Mouse (Mus musculus) midbrain, embryonic 16.5 days (tissue): ENCODE measurements around the gene Cnnm3. TPM values are rescaled to one million over a fixed set of nuclear protein-coding genes. Genes with fewer than 3 reads are reported as not detected.

Experiments
- ATAC-seq: fragments of 200-750 bp; cut with Nextera tagmentation; 2 replicates; pipeline ENCODE4 v1.8.0; 2017; ENCODE audit warnings: moderate TSS enrichment
- H3K27ac ChIP-seq: fragments of 300-500 bp; sonication (generic); 2 replicates; pipeline ENCODE4 v1.5.1; 2014; ENCODE audit warnings: mild to moderate bottlenecking, low read length, mixed read lengths
- H3K27me3 ChIP-seq: fragments of 300-500 bp; sonication (generic); 2 replicates; pipeline ENCODE4 v1.6.1; 2014; ENCODE audit warnings: low read depth, low read length, mixed read lengths; ENCODE audit not compliant: control insufficient read depth, insufficient read depth
- H3K36me3 ChIP-seq: fragments of 300-500 bp; sonication (generic); 2 replicates; pipeline ENCODE4 v1.6.1; 2014; ENCODE audit warnings: mild to moderate bottlenecking, low read length, moderate library complexity, mixed read lengths; ENCODE audit not compliant: control insufficient read depth, insufficient read depth
- H3K4me1 ChIP-seq: fragments of 300-500 bp; sonication (generic); 2 replicates; pipeline ENCODE4 v1.6.1; 2014; ENCODE audit warnings: mild to moderate bottlenecking, low read length, mixed read lengths; ENCODE audit not compliant: control insufficient read depth, insufficient read depth
- H3K4me2 ChIP-seq: fragments of 300-500 bp; sonication (generic); 2 replicates; pipeline ENCODE4 v1.6.1; 2014; ENCODE audit warnings: mild to moderate bottlenecking, low read length, mixed read lengths
- H3K4me3 ChIP-seq: fragments of 300-500 bp; sonication (generic); 2 replicates; pipeline ENCODE4 v1.5.1; 2014; ENCODE audit warnings: low read depth, mild to moderate bottlenecking, low read length, moderate library complexity, mixed read lengths
- H3K9ac ChIP-seq: fragments of 300-500 bp; sonication (generic); 2 replicates; pipeline ENCODE4 v1.6.1; 2014; ENCODE audit warnings: low read depth, low read length, mixed read lengths
- H3K9me3 ChIP-seq: fragments of 300-500 bp; sonication (generic); replicated peaks from 2 replicates; pipeline ENCODE4 v1.6.1; 2014; ENCODE audit warnings: mild to moderate bottlenecking, low read length, mixed read lengths; ENCODE audit not compliant: control insufficient read depth, poor library complexity, severe bottlenecking
- WGBS: fragments of 180-500 bp; shearing (Covaris S2); extraction: QIAGEN DNeasy Blood & Tissue Kit; methylation state at CpG from one replicate; pipeline ENCODE4 v1.1.7; 2014; 5-methylcytosine and 5-hydroxymethylcytosine counted together
- polyA plus RNA-seq: library from polyadenylated mRNA; unstranded; fragments of >200 nt; fragmentation: Nextera tagmentation; extraction: Ambion mirVana; gene quantifications from 2 replicates; pipeline ENCODE4 v1.2.1, GENCODE M21; 2015

Cnnm3 gene
- polyA plus RNA-seq, 1 experiment from 2014 or later, result 4.2 TPM

DNA sequence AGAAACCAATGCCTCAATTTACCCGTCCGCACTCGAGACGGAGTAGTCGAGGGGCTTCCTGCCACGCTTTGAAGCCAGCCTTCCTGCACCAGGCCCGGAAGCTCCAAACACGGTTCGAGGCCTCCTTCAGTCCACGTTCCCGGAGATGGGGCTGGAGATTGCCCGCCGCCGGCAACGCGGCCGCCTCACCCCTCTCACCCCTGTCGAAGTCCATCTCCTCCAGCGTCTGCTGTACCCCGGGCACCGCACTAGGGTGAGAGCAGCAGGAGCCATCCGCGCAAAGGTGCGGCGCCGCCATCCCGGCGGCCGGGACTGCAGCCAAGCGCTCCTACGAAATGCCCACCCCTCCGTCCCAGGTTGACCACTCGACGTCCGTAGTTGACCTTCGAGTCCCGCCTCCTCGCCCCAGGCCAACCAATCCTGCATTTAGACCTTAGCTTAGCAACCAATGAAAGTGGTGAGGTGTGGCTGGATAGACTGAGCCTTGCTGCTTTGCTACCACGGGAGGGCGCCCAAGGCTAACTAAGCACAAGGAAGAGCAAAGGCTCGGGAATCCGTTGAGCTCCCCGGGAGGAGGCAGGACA lies 35.3 kb downstream of the Cnnm3 start, which contains the start of gene Ankrd39:
Gene Ankrd39, minus strand, starts transcription at position 558 of the 584 bp plus-strand sequence.
- ATAC-seq, result peak; percentile 96
- Histone ChIP-seq H3K4me2 (peak within 1 kb of the TSS; percentile 76), H3K9me3 (no peaks in the 10 kb centered on the region), H3K27ac (peak within 1 kb of the TSS; percentile 81), H3K36me3 (peaks cover 26% of the 10 kb centered on the region), H3K9ac (peak within 1 kb of the TSS; percentile 92), H3K4me3 (peak within 1 kb of the TSS; percentile 69), H3K27me3 (no peaks in the 10 kb centered on the region), H3K4me1 (peaks cover 23% of the 10 kb centered on the region)
- WGBS, result under 1% methylated on average over 43 of the region's 43 CpGs

DNA sequence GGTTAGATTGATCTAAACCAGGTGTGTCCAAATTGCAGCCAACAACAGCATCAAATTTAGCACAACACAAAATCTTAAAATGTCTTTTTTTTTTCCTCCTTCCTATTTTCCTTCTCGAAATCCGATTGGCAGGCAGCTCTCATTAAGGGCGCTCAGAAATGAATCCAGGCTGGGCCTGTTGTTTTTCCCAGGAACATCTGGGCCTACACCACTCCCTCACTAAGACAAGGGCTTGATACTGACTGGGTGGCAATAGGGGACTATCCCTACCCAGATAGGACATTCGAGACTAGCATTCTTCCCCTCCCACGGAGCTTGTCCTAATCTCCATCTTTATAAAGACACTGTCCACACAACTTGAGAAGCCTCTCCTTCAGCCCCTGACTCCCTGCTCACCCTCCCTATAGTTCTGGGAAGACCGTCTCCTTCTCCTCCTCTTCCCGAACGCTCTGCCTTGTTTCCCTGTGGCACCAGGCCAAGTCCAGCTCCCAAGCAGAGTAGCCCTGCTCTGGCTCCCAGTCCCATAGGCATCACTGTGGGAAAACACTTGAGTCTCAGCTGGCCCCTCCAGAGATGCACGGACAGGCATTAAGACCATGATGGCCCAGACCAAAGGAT lies 36.4 kb downstream of the Cnnm3 start:
- Histone ChIP-seq H3K9ac (0 out of 2 replicates have a peak overlapping the region, but pooled peaks have one; percentile 1), H3K36me3 (peaks cover 36% of the 10 kb centered on the region), H3K4me1 (peaks cover 23% of the 10 kb centered on the region), H3K4me2 (no peak overlapping the region), H3K4me3 (no peak overlapping the region), H3K27ac (peak overlapping the region; percentile 70), H3K27me3 (no peaks in the 10 kb centered on the region), H3K9me3 (no peaks in the 10 kb centered on the region)
- ATAC-seq, result no peak
- WGBS, result 29% methylated on average over 9 of the region's 9 CpGs

GRCm38 (mm10) chr1:36548771-36549170 lies 37.1 kb downstream of the Cnnm3 start:
- H3K4me1 ChIP-seq, result peaks cover 22% of the 10 kb centered on the region
- no peaks in the 10 kb centered on the region for H3K27me3 ChIP-seq
- H3K9me3 ChIP-seq, result no peaks in the 10 kb centered on the region
- no peak overlapping the region for H3K27ac ChIP-seq
- H3K4me2 ChIP-seq, result no peak overlapping the region
- H3K9ac ChIP-seq, result 0 out of 2 replicates have a peak overlapping the region, but pooled peaks have one; percentile 7
- ATAC-seq, result no peak
- no peak overlapping the region for H3K4me3 ChIP-seq
- 50% methylated on average over 8 of the region's 8 CpGs for WGBS
- peaks cover 41% of the 10 kb centered on the region for H3K36me3 ChIP-seq

DNA sequence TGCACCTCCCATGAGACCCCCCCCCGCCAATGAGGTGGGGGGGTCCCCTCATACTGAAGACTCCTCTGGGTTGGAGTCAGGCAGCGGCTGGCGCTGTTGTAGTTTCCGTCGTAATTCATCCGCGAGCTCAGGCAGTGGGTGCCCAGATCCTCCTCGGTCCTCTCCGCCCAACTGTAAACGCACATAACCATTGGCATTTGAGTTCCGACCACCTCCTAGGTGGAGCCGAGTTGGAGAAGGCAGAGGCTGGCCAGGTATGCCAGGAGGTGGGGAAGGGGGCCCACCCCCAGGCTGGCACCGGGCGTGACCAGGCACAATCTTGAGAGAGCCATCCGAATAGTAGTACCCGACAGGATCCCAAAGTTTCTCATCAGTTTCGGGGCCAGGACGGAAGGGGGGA lies 37.8 kb downstream of the Cnnm3 start:
- Histone ChIP-seq H3K36me3 (peaks cover 41% of the 10 kb centered on the region), H3K9ac (no peak overlapping the region), H3K4me2 (no peak overlapping the region), H3K9me3 (no peaks in the 10 kb centered on the region), H3K27me3 (no peaks in the 10 kb centered on the region), H3K4me3 (no peak overlapping the region), H3K4me1 (peaks cover 27% of the 10 kb centered on the region), H3K27ac (no peak overlapping the region)
- no peak for ATAC-seq
- 89% methylated on average over 18 of the region's 18 CpGs for WGBS

DNA sequence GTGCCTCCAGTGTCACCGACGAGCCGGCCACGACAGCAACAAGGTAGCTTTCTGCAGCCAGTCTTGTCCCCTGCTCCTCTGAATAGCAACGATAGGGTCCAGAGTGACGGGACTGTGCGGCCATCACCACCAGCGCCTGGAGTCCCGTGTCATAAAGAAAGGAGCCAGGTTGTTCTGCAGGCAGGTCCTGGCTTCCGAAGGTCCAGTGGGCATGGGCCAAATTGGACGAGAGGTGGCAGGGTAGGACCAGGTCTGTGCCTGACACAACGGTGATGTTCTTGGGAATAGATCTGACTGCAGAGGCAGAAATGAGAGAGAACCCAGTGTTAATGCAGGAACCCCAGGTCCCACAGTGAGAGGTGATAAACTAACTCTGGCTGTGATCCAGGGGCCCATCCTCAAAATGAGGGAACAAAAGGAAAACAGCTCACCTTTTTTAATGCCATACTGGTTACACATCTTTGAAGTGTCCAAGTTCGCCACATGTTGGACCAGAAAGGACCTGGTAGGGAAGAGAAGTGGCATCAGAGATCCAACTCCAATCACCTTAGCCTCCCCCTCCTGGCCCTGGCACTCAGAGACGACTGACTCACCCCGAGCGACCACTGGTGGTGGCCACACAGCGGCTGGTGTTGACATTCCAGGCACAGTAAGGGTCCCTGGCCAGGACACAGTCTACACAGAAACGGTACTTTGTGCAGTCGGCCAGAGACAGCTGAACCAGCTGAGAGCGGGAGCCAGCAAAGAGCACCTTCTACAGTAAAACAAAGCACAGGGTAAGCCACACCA lies 38.6 kb downstream of the Cnnm3 start:
- H3K27ac ChIP-seq, result no peak overlapping the region
- H3K36me3 ChIP-seq, result peaks cover 41% of the 10 kb centered on the region
- ATAC-seq, result no peak
- H3K4me2 ChIP-seq, result no peak overlapping the region
- H3K27me3 ChIP-seq, result no peaks in the 10 kb centered on the region
- WGBS, result 80% methylated on average over 20 of the region's 20 CpGs
- no peak overlapping the region for H3K4me3 ChIP-seq
- H3K9me3 ChIP-seq, result no peaks in the 10 kb centered on the region
- H3K9ac ChIP-seq, result no peak overlapping the region
- peaks cover 35% of the 10 kb centered on the region for H3K4me1 ChIP-seq

- Histone ChIP-seq H3K36me3 (peaks cover 41% of the 10 kb centered on the region), H3K9ac (no peak overlapping the region), H3K4me3 (no peak overlapping the region), H3K4me2 (no peak overlapping the region), H3K9me3 (no peaks in the 10 kb centered on the region), H3K4me1 (peaks cover 37% of the 10 kb centered on the region), H3K27ac (no peak overlapping the region), H3K27me3 (no peaks in the 10 kb centered on the region)
- no peak for ATAC-seq
- WGBS, result 88% methylated on average over 17 of the region's 17 CpGs
Measured at GRCm38 (mm10) chr1:36551904-36552303, 40.2 kb downstream of the Cnnm3 start.

- Histone ChIP-seq H3K27me3 (no peaks in the 10 kb centered on the region), H3K9me3 (no peaks in the 10 kb centered on the region), H3K4me3 (no peak overlapping the region), H3K4me1 (peaks cover 35% of the 10 kb centered on the region), H3K4me2 (no peak overlapping the region), H3K9ac (no peak overlapping the region), H3K27ac (no peak overlapping the region), H3K36me3 (peaks cover 41% of the 10 kb centered on the region)
- ATAC-seq, result no peak
- 84% methylated on average over 16 of the region's 16 CpGs for WGBS
Measured at GRCm38 (mm10) chr1:36552506-36552905, 40.8 kb downstream of the Cnnm3 start.

GRCm38 (mm10) chr1:36554633-36555399 lies 43.1 kb downstream of the Cnnm3 start:
- Histone ChIP-seq H3K9ac (peak overlapping the region; percentile 89), H3K9me3 (no peaks in the 10 kb centered on the region), H3K4me3 (peak overlapping the region; percentile 68; the same call in 1 of the 2 replicates), H3K4me1 (peaks cover 28% of the 10 kb centered on the region), H3K27me3 (no peaks in the 10 kb centered on the region), H3K4me2 (peak overlapping the region; percentile 90), H3K27ac (peak overlapping the region; percentile 20; the same call in 1 of the 2 replicates), H3K36me3 (peaks cover 33% of the 10 kb centered on the region)
- 74% methylated on average over 21 of the region's 21 CpGs for WGBS
- ATAC-seq, result no peak
